Mouse (Mus musculus) cerebellum, postnatal 25 days (tissue): Measurements from ENCODE around the gene Lct.
A peak's percentile ranks its signal among the peaks of the same experiment; 100 is the strongest.
"Not testable (repeated sequence)": the region's sequence is repeated elsewhere in the genome, so short reads cannot be mapped to it uniquely, and the experiment has no call there.

Experiments used
- DNase-seq, 2 experiments: peaks; one replicate each; pipeline ENCODE4 v3.0.0; 2021; ENCODE audit warnings: mixed read lengths in 2 of 2

Lct gene

GRCm38 (mm10) chr1:128328218-128328617 is at the start of gene Lct:
TSS of gene Lct (minus strand) at chr1:128328318.
- no peak for DNase-seq

DNA sequence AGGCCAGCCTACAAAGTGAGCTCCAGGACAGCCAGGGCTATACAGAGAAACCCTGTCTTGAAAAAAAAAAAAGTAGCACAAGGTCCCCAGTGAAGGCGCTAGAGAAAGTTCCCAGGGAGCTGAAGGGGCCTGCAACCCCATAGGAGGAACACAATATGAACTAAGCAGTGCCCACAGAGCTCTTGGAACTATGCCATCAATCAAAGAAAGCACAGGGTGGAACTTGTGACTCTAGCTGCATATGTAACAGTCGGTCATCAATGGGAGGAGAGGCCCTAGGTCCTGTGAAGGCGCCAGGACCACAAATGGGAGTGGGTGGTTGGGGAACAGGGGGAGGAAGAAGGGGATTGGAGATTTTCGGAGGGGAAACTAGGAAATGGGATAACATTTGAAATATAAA is 48.7 kb upstream of the Lct start:
- no peak for DNase-seq

GRCm38 (mm10) chr1:128372143-128372860 is 44.2 kb upstream of the Lct start:
- DNase-seq, result no peak

DNA sequence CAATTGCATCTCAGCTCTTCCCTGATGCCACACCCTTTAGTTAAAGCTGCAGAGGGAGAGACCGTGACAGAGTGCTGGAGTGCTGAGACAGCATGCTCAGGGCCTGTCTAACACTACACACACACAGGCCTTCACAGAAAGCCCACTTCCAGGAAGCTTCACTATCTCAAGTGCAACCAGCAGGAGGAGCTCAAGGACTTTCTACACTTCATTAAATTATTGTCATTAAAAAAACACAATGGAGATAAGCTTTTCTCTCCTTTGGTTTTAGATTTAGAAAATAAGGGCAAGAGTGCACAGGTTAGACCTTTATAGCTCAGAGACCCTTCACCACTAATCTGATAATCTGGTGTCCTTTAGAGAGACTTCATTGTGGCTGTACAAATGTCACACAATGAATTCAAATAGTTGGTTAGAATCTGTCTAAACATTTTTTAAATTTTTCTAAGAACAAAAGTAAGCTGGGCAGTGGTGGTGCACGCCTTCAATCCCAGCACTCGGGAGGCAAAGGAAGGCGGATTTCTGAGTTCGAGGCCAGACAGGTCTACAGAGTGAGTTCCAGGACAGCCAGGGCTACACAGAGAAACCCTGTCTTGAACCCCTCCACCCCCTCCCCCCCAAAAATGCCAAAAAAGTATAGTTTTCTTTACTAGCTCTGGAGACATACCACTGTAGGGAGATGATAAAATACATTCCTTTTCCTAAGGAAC is 40.8 kb upstream of the Lct start:
- peak in 1 of 2 experiments; percentile 41 for DNase-seq

DNA sequence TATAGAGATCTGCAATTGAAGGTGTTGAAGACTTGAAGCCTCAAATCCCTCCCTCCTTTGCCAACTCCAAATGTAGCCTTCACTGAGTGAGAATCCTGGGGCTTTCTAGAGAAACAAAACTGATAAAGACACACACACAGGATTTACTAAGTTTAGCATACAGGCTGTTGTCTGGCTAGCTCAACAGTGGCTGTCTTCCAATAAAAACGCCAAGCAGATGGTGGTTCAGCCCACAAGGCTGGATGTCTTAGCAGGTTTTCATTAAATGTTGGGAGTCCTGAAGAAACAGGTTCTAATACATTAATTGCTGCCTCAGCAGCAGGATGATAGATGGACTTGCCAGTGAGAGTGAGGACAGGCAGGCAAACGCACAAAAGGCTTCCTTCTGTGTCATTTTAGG is 32.5 kb upstream of the Lct start:
- DNase-seq, result peak; percentile 65 to 76

- DNase-seq, result peak; percentile 86 to 92
Measured at GRCm38 (mm10) chr1:128359554-128360376, 31.6 kb upstream of the Lct start, which contains the start of gene Mcm6. TSS of gene Mcm6 (minus strand) at chr1:128359664.

GRCm38 (mm10) chr1:128358916-128359553 is 30.9 kb upstream of the Lct start:
- DNase-seq, result peak in 1 of 2 experiments; percentile 26

DNA sequence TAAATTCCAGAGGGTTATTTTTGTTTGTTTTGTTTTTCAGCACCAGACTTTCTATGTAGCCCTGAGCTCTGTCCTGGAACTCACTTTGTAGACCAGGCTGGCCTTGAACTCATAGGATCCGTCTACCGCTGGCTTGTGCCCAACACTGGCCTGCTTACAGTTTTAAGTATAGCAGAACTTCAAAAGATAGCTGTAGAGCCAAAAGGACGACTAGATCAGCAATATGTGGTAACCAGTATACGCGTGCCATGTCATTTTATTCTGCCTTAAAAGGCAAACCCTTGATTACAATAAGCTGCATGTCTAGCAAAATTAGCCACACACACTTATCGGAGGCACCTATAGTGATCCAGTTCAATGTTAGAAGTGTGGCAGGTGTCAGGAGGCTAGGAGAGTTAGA is 30.2 kb upstream of the Lct start:
- DNase-seq, result no peak

DNA sequence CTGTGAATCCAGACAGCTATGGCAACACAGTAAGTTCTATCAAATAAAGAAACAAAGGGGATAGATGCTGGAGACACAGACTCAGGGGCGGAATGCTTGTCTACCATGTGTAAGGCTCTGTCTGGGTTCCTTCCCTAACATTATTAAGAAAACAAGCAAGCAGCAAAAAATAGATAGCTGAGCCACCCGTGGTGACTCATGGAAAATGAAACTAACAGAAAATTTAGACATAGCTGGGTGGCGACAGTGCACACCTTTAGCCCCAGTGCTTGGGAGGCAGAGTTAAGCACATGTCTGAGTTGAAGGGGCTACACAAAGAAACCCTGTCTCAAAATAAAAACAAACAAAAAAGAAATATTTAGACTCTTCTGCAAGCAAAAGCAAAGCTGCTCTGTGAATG is 29.3 kb upstream of the Lct start:
- DNase-seq, result no peak

GRCm38 (mm10) chr1:128353092-128353491 is 25.0 kb upstream of the Lct start:
- DNase-seq, result no peak

- DNase-seq, result no peak
Measured at GRCm38 (mm10) chr1:128344232-128344631, 16.1 kb upstream of the Lct start.

DNA sequence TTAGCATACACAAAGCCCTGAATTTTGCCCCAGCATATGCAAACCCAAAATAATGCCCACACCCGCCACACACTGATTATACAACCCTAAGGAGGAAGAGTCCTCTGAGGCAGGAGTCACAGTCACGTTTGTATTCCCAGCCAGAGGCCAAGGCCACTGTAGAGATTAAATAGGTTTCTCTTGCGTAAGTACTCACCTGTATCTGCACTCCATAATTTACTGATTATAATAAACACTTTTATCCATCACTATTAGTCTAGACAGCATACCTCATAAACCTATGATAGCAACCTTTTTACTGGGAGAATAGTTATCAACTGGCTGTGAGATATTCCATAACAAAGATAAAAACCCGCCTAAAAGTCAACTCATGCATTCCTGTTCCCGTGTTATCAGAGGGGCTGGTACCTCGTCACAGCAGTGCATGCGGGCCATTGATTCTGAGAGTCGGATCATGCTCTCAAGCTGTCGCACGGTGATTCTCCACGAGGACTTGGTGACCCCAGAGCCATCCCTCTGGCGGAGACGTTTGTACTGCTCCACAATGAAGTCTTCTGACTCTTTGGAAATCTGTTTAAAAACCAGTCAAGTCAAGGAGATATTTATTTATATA is 9.7 kb upstream of the Lct start:
- DNase-seq, result no peak

DNA sequence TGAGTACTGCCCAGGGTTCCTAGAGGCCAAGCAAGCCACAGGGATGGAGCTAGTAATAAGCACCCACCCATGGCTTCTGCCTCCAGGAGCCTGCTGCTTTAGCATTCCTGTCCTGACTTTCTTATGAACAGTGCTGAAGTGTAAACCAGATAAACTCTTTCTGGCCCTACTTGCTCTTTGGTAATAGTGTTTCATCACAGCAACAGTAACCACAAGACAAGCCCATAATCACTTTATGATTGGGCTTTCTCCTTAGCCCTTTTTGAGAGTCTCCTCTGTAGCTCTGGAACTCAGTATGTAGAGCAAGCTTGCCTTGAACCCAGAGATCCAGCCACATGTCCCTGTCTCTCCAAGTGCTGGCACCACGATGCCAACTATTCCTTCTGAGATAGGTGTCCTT is 2.2 kb upstream of the Lct start:
- DNase-seq, result no peak

DNA sequence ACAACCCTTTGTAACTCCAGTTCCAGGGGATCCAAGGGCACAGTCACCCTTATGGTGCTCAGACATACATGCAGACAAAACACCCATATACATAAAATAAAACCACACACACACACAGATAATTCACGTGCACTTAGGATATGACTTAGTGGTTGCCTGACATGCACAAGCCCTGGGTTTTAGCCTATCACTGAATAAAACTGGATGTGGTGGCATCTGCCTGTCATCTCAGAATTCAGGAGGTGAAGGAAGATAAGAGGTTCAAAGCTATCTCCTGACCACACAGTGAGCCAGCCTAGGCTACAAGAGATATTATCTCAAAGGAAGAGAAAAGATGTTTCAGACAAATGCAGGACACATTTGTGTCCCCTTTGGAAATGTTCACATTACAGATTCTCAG is 953 bp downstream of the Lct start:
- DNase-seq, result no peak

- DNase-seq, result no peak
Measured at GRCm38 (mm10) chr1:128324776-128325175, 3.3 kb downstream of the Lct start.

DNA sequence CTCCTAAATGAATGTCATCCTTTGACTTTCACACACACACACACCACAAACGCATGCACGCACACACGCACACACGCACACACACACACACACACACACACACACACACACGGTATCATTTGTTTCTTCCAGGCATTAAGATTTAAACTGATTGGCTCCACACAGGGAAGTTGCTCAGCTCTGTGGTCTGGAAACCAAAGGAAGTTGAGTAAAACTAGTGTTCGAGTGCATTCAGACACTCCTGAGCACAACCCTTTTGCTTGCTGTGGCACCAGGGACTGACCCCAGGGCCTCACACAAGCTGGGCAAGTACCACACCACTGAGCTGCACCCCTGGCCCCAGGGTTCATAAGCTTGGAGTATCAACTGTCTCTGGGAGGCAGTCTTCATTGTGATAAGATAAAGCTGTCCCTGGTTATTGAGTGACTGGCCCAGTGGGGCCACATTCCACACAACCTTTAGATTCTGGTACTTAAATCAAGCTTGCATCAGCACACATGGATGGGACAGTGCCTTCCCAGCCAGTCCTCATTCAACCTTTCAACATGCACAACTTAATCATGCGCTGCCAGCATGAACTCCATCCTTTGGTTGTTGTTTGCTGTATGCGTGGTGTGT is 5.0 kb downstream of the Lct start:
- DNase-seq, result no peak

- not testable (repeated sequence) for DNase-seq
Measured at GRCm38 (mm10) chr1:128319266-128319665, 8.9 kb downstream of the Lct start.

- no peak for DNase-seq
Measured at GRCm38 (mm10) chr1:128314665-128315064, 13.5 kb downstream of the Lct start.

- peak in 1 of 2 experiments; percentile 45 for DNase-seq
Measured at GRCm38 (mm10) chr1:128309043-128309442, 19.1 kb downstream of the Lct start.

GRCm38 (mm10) chr1:128303900-128304299 is 24.2 kb downstream of the Lct start:
- peak; percentile 92 to 95 for DNase-seq

DNA sequence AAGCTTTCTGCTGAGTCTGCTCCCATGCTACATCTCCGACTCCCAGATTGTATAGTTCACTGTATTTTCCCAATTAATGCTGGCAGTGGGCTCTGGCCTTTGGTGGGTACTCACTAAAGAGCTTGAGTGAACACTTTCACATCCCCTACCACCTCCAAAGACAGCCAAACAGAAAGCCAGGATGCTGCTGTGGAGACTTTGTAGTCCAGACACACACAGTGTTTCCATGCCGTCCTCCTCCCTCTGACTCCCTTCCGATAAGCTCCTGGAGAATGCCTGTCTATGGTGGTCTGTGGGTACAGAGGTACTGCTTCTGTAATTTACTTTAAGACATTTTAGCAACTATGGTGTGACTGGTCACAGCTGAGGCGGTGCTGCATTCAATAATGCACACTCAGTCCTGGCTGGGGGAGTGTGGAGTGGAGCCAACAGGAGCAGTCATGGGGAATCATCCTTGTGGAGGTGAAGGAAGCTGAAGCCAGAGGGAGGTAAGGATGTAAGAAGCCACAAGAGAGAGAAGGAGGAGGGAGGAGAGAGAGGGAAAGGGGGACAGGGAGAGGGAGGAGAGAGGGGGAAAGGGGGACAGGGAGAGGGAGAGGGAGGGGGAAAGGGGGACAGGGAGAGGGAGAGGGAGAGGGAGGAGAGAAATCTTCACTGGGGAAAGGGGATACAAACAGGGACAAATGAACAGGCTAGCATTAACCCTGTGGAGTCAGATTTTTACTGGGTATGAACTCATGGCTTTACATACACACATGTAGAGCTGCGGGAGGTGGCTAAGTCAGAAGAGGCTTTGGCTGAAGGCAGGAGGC is 32.2 kb downstream of the Lct start:
- DNase-seq, result no peak
